Mouse (Mus musculus): Measurements from ENCODE around the gene Sox5. TPM values are rescaled to one million over a fixed set of nuclear protein-coding genes. Genes with fewer than 3 reads are reported as not detected.

The Sox5 gene
- total and polyA plus RNA-seq, 2 experiments from 2014 or later: 2.1 to 3.2 TPM

- ATAC-seq (ENCODE audit: insufficient read depth, low read depth): no peak
- Histone ChIP-seq H3K27me3 (ENCODE audit: control insufficient read depth, insufficient read depth, low read length) (peaks cover 3% of the 10 kb centered on the region; the same call in 1 of the 2 replicates), H3K9ac (replicated peaks; ENCODE audit: low read depth, low read length) (no peak overlapping the region), H3K4me3 (ENCODE audit: low read depth, low read length) (no peak overlapping the region), H3K27ac (ENCODE audit: low read depth) (no peak overlapping the region), H3K4me2 (ENCODE audit: low read depth, low read length) (no peak overlapping the region), H3K9me3 (replicated peaks; ENCODE audit: control insufficient read depth, low read length) (no peaks in the 10 kb centered on the region), H3K4me1 (ENCODE audit: control insufficient read depth, insufficient read depth) (no peaks in the 10 kb centered on the region), H3K36me3 (replicated peaks; ENCODE audit: control insufficient read depth, insufficient read depth, low read length) (no peaks in the 10 kb centered on the region)
- no peak for DNase-seq (ENCODE audit: low spot score)
- TF ChIP-seq EP300 (IDR thresholded peaks at IDR 0.05; ENCODE audit: low read depth) (no peak), CTCF (IDR thresholded peaks at IDR 0.05; ENCODE audit: low read depth) (no peak)
- 77% methylated on average over 15 of the region's 15 CpGs for WGBS
Observed at GRCm38 (mm10) chr6:143859535-143859934, 922.2 kb downstream of the Sox5 start.

- TF ChIP-seq EP300 (IDR thresholded peaks at IDR 0.05; ENCODE audit: low read depth): no peak
- TF ChIP-seq CTCF (IDR thresholded peaks at IDR 0.05; ENCODE audit: low read depth): no peak
- Histone ChIP-seq H3K4me1 (ENCODE audit: control insufficient read depth, insufficient read depth) (no peaks in the 10 kb centered on the region), H3K36me3 (replicated peaks; ENCODE audit: control insufficient read depth, insufficient read depth, low read length) (no peaks in the 10 kb centered on the region), H3K27me3 (ENCODE audit: control insufficient read depth, insufficient read depth, low read length) (peaks cover 4% of the 10 kb centered on the region; the same call in 1 of the 2 replicates), H3K4me3 (ENCODE audit: low read depth, low read length) (no peak overlapping the region), H3K9ac (replicated peaks; ENCODE audit: low read depth, low read length) (no peak overlapping the region), H3K4me2 (ENCODE audit: low read depth, low read length) (no peak overlapping the region), H3K27ac (ENCODE audit: low read depth) (no peak overlapping the region), H3K9me3 (replicated peaks; ENCODE audit: control insufficient read depth, low read length) (no peaks in the 10 kb centered on the region)
- WGBS: 89% methylated on average over 2 of the region's 2 CpGs
- no peak for ATAC-seq (ENCODE audit: insufficient read depth, low read depth)
- DNase-seq (ENCODE audit: low spot score): no peak
Observed at GRCm38 (mm10) chr6:143858551-143858950, 923.2 kb downstream of the Sox5 start.

- no peaks in the 10 kb centered on the region for H3K4me1 ChIP-seq (ENCODE audit: control insufficient read depth, insufficient read depth)
- peaks cover 4% of the 10 kb centered on the region; the same call in 1 of the 2 replicates for H3K27me3 ChIP-seq (ENCODE audit: control insufficient read depth, insufficient read depth, low read length)
- no peak overlapping the region for H3K4me2 ChIP-seq (ENCODE audit: low read depth, low read length)
- WGBS: 75% methylated on average over 7 of the region's 7 CpGs
- H3K9me3 ChIP-seq (replicated peaks; ENCODE audit: control insufficient read depth, low read length): no peaks in the 10 kb centered on the region
- H3K36me3 ChIP-seq (replicated peaks; ENCODE audit: control insufficient read depth, insufficient read depth, low read length): no peaks in the 10 kb centered on the region
- H3K9ac ChIP-seq (replicated peaks; ENCODE audit: low read depth, low read length): no peak overlapping the region
- H3K27ac ChIP-seq (ENCODE audit: low read depth): no peak overlapping the region
- DNase-seq (ENCODE audit: low spot score) (no peak), ATAC-seq (ENCODE audit: insufficient read depth, low read depth) (no peak)
- TF ChIP-seq EP300 (IDR thresholded peaks at IDR 0.05; ENCODE audit: low read depth) (no peak), CTCF (IDR thresholded peaks at IDR 0.05; ENCODE audit: low read depth) (no peak)
- H3K4me3 ChIP-seq (ENCODE audit: low read depth, low read length): no peak overlapping the region
Observed at GRCm38 (mm10) chr6:143857376-143857775, 924.4 kb downstream of the Sox5 start.

GRCm38 (mm10) chr6:143855421-143855820 lies 926.4 kb downstream of the Sox5 start:
- no peak overlapping the region for H3K9ac ChIP-seq (replicated peaks; ENCODE audit: low read depth, low read length)
- H3K27me3 ChIP-seq (ENCODE audit: control insufficient read depth, insufficient read depth, low read length): peaks cover 4% of the 10 kb centered on the region; the same call in 1 of the 2 replicates
- H3K9me3 ChIP-seq (replicated peaks; ENCODE audit: control insufficient read depth, low read length): no peaks in the 10 kb centered on the region
- H3K27ac ChIP-seq (ENCODE audit: low read depth): no peak overlapping the region
- 22% methylated on average over 12 of the region's 12 CpGs for WGBS
- no peak overlapping the region for H3K4me2 ChIP-seq (ENCODE audit: low read depth, low read length)
- ATAC-seq (ENCODE audit: insufficient read depth, low read depth) (no peak), DNase-seq (ENCODE audit: low spot score) (no peak)
- no peaks in the 10 kb centered on the region for H3K4me1 ChIP-seq (ENCODE audit: control insufficient read depth, insufficient read depth)
- no peaks in the 10 kb centered on the region for H3K36me3 ChIP-seq (replicated peaks; ENCODE audit: control insufficient read depth, insufficient read depth, low read length)
- H3K4me3 ChIP-seq (ENCODE audit: low read depth, low read length): no peak overlapping the region
- no peak for TF ChIP-seq EP300 (IDR thresholded peaks at IDR 0.05; ENCODE audit: low read depth)
- TF ChIP-seq CTCF (IDR thresholded peaks at IDR 0.05; ENCODE audit: low read depth): no peak

GRCm38 (mm10) chr6:143854031-143854430 lies 927.7 kb downstream of the Sox5 start:
- no peak for TF ChIP-seq CTCF (IDR thresholded peaks at IDR 0.05; ENCODE audit: low read depth)
- no peak for TF ChIP-seq EP300 (IDR thresholded peaks at IDR 0.05; ENCODE audit: low read depth)
- ATAC-seq (ENCODE audit: insufficient read depth, low read depth) (no peak), DNase-seq (ENCODE audit: low spot score) (no peak)
- no peak overlapping the region for H3K4me2 ChIP-seq (ENCODE audit: low read depth, low read length)
- no peak overlapping the region for H3K27ac ChIP-seq (ENCODE audit: low read depth)
- no peak overlapping the region for H3K9ac ChIP-seq (replicated peaks; ENCODE audit: low read depth, low read length)
- no peaks in the 10 kb centered on the region for H3K36me3 ChIP-seq (replicated peaks; ENCODE audit: control insufficient read depth, insufficient read depth, low read length)
- WGBS: 76% methylated on average over 3 of the region's 3 CpGs
- H3K27me3 ChIP-seq (ENCODE audit: control insufficient read depth, insufficient read depth, low read length): peaks cover 4% of the 10 kb centered on the region; the same call in 1 of the 2 replicates
- H3K4me3 ChIP-seq (ENCODE audit: low read depth, low read length): no peak overlapping the region
- no peaks in the 10 kb centered on the region for H3K4me1 ChIP-seq (ENCODE audit: control insufficient read depth, insufficient read depth)
- no peaks in the 10 kb centered on the region for H3K9me3 ChIP-seq (replicated peaks; ENCODE audit: control insufficient read depth, low read length)

- ATAC-seq (ENCODE audit: insufficient read depth, low read depth): no peak
- H3K9me3 ChIP-seq (replicated peaks; ENCODE audit: control insufficient read depth, low read length): no peaks in the 10 kb centered on the region
- H3K9ac ChIP-seq (replicated peaks; ENCODE audit: low read depth, low read length): no peak overlapping the region
Observed at GRCm38 (mm10) chr6:143845761-143846160, 936.0 kb downstream of the Sox5 start.

More at GRCm38 (mm10) chr6:143845761-143846160, 936.0 kb downstream of the Sox5 start:
- no peak for TF ChIP-seq CTCF (IDR thresholded peaks at IDR 0.05; ENCODE audit: low read depth)
- no peak for TF ChIP-seq EP300 (IDR thresholded peaks at IDR 0.05; ENCODE audit: low read depth)
- no peaks in the 10 kb centered on the region for H3K4me1 ChIP-seq (ENCODE audit: control insufficient read depth, insufficient read depth)
- no peaks in the 10 kb centered on the region for H3K27me3 ChIP-seq (ENCODE audit: control insufficient read depth, insufficient read depth, low read length)
- DNase-seq (ENCODE audit: low spot score): no peak
- H3K27ac ChIP-seq (ENCODE audit: low read depth): no peak overlapping the region
- no peak overlapping the region for H3K4me2 ChIP-seq (ENCODE audit: low read depth, low read length)
- no peak overlapping the region for H3K4me3 ChIP-seq (ENCODE audit: low read depth, low read length)
- no peaks in the 10 kb centered on the region for H3K36me3 ChIP-seq (replicated peaks; ENCODE audit: control insufficient read depth, insufficient read depth, low read length)

Measured in heart, postnatal 0 days (tissue).